Mouse (Mus musculus): ENCODE measurements at regions not wholly inside any gene's neighbourhood (a gene's known extent, or its start where the extent isn't known, plus 50 kb on each side); places are given as distances from the start of the nearest gene placed in this dataset.

- Histone ChIP-seq H3K27me3 (ENCODE audit: control insufficient read depth, insufficient read depth, low read length) (no peaks in the 10 kb centered on the region), H3K9ac (ENCODE audit: low read length) (no peak overlapping the region), H3K36me3 (ENCODE audit: control insufficient read depth, insufficient read depth, low read length) (no peaks in the 10 kb centered on the region), H3K4me3 (replicated peaks; ENCODE audit: low read length) (no peak overlapping the region), H3K4me2 (ENCODE audit: low read depth, low read length) (no peak overlapping the region), H3K4me1 (ENCODE audit: control insufficient read depth, insufficient read depth, low read length) (no peaks in the 10 kb centered on the region), H3K27ac (ENCODE audit: low read length) (no peak overlapping the region), H3K9me3 (replicated peaks; ENCODE audit: control insufficient read depth, low read length) (no peaks in the 10 kb centered on the region)
- no peak for ATAC-seq (ENCODE audit: insufficient read depth, low FRiP score)
- WGBS = 76% methylated on average over 6 of the region's 6 CpGs
Observed at GRCm38 (mm10) chr3:80205351-80205750, 321.0 kb downstream of the Fam198b start.

GRCm38 (mm10) chr3:80207022-80207421, 322.7 kb downstream of the Fam198b start:
- no peak overlapping the region for H3K27ac ChIP-seq (ENCODE audit: low read length)
- 35% methylated on average over 1 of the region's 1 CpGs for WGBS
- ATAC-seq (ENCODE audit: insufficient read depth, low FRiP score) = no peak

GRCm38 (mm10) chr3:80208028-80208427, 323.7 kb downstream of the Fam198b start:
- no peaks in the 10 kb centered on the region for H3K36me3 ChIP-seq (ENCODE audit: control insufficient read depth, insufficient read depth, low read length)
- ATAC-seq (ENCODE audit: insufficient read depth, low FRiP score) = no peak
- 77% methylated on average over 2 of the region's 2 CpGs for WGBS
- H3K9me3 ChIP-seq (replicated peaks; ENCODE audit: control insufficient read depth, low read length) = no peaks in the 10 kb centered on the region
- H3K4me2 ChIP-seq (ENCODE audit: low read depth, low read length) = no peak overlapping the region
- H3K27me3 ChIP-seq (ENCODE audit: control insufficient read depth, insufficient read depth, low read length) = no peaks in the 10 kb centered on the region
- no peak overlapping the region for H3K4me3 ChIP-seq (replicated peaks; ENCODE audit: low read length)
- no peaks in the 10 kb centered on the region for H3K4me1 ChIP-seq (ENCODE audit: control insufficient read depth, insufficient read depth, low read length)
- H3K27ac ChIP-seq (ENCODE audit: low read length) = no peak overlapping the region
- H3K9ac ChIP-seq (ENCODE audit: low read length) = no peak overlapping the region

More at GRCm38 (mm10) chr3:80207022-80207421, 322.7 kb downstream of the Fam198b start:
- Histone ChIP-seq H3K27me3 (ENCODE audit: control insufficient read depth, insufficient read depth, low read length) (no peaks in the 10 kb centered on the region), H3K4me1 (ENCODE audit: control insufficient read depth, insufficient read depth, low read length) (no peaks in the 10 kb centered on the region), H3K36me3 (ENCODE audit: control insufficient read depth, insufficient read depth, low read length) (no peaks in the 10 kb centered on the region), H3K9ac (ENCODE audit: low read length) (no peak overlapping the region), H3K4me3 (replicated peaks; ENCODE audit: low read length) (no peak overlapping the region), H3K9me3 (replicated peaks; ENCODE audit: control insufficient read depth, low read length) (no peaks in the 10 kb centered on the region), H3K4me2 (ENCODE audit: low read depth, low read length) (no peak overlapping the region)

- Histone ChIP-seq H3K27me3 (ENCODE audit: control insufficient read depth, insufficient read depth, low read length) (no peaks in the 10 kb centered on the region), H3K4me1 (ENCODE audit: control insufficient read depth, insufficient read depth, low read length) (no peaks in the 10 kb centered on the region), H3K36me3 (ENCODE audit: control insufficient read depth, insufficient read depth, low read length) (no peaks in the 10 kb centered on the region), H3K9ac (ENCODE audit: low read length) (no peak overlapping the region), H3K4me3 (replicated peaks; ENCODE audit: low read length) (no peak overlapping the region), H3K9me3 (replicated peaks; ENCODE audit: control insufficient read depth, low read length) (no peaks in the 10 kb centered on the region), H3K4me2 (ENCODE audit: low read depth, low read length) (no peak overlapping the region), H3K27ac (ENCODE audit: low read length) (no peak overlapping the region)
- no peak for ATAC-seq (ENCODE audit: insufficient read depth, low FRiP score)
Observed at GRCm38 (mm10) chr3:80209596-80209995, 325.3 kb downstream of the Fam198b start.

GRCm38 (mm10) chr3:80211323-80212109, 327.2 kb downstream of the Fam198b start:
- no peak for ATAC-seq (ENCODE audit: insufficient read depth, low FRiP score)
- Histone ChIP-seq H3K36me3 (ENCODE audit: control insufficient read depth, insufficient read depth, low read length) (no peaks in the 10 kb centered on the region), H3K4me1 (ENCODE audit: control insufficient read depth, insufficient read depth, low read length) (no peaks in the 10 kb centered on the region), H3K27me3 (ENCODE audit: control insufficient read depth, insufficient read depth, low read length) (no peaks in the 10 kb centered on the region), H3K27ac (ENCODE audit: low read length) (no peak overlapping the region), H3K9ac (ENCODE audit: low read length) (no peak overlapping the region), H3K9me3 (replicated peaks; ENCODE audit: control insufficient read depth, low read length) (no peaks in the 10 kb centered on the region), H3K4me3 (replicated peaks; ENCODE audit: low read length) (no peak overlapping the region), H3K4me2 (ENCODE audit: low read depth, low read length) (no peak overlapping the region)
- 46% methylated on average over 3 of the region's 3 CpGs for WGBS

GRCm38 (mm10) chr3:80248611-80249010, 364.3 kb downstream of the Fam198b start:
- no peak overlapping the region for H3K9ac ChIP-seq (ENCODE audit: low read length)
- no peaks in the 10 kb centered on the region for H3K9me3 ChIP-seq (replicated peaks; ENCODE audit: control insufficient read depth, low read length)
- H3K4me3 ChIP-seq (replicated peaks; ENCODE audit: low read length) = no peak overlapping the region
- ATAC-seq (ENCODE audit: insufficient read depth, low FRiP score) = no peak
- H3K27ac ChIP-seq (ENCODE audit: low read length) = no peak overlapping the region
- WGBS = 56% methylated on average over 5 of the region's 5 CpGs
- no peaks in the 10 kb centered on the region for H3K36me3 ChIP-seq (ENCODE audit: control insufficient read depth, insufficient read depth, low read length)
- H3K4me1 ChIP-seq (ENCODE audit: control insufficient read depth, insufficient read depth, low read length) = no peaks in the 10 kb centered on the region
- no peaks in the 10 kb centered on the region for H3K27me3 ChIP-seq (ENCODE audit: control insufficient read depth, insufficient read depth, low read length)
- H3K4me2 ChIP-seq (ENCODE audit: low read depth, low read length) = no peak overlapping the region

GRCm38 (mm10) chr3:80249974-80250373, 365.6 kb downstream of the Fam198b start:
- Histone ChIP-seq H3K4me3 (replicated peaks; ENCODE audit: low read length) (no peak overlapping the region), H3K9me3 (replicated peaks; ENCODE audit: control insufficient read depth, low read length) (no peaks in the 10 kb centered on the region), H3K27me3 (ENCODE audit: control insufficient read depth, insufficient read depth, low read length) (no peaks in the 10 kb centered on the region), H3K27ac (ENCODE audit: low read length) (no peak overlapping the region), H3K36me3 (ENCODE audit: control insufficient read depth, insufficient read depth, low read length) (no peaks in the 10 kb centered on the region), H3K4me1 (ENCODE audit: control insufficient read depth, insufficient read depth, low read length) (no peaks in the 10 kb centered on the region), H3K9ac (ENCODE audit: low read length) (no peak overlapping the region), H3K4me2 (ENCODE audit: low read depth, low read length) (no peak overlapping the region)
- no peak for ATAC-seq (ENCODE audit: insufficient read depth, low FRiP score)
- WGBS = 66% methylated on average over 3 of the region's 3 CpGs

- Histone ChIP-seq H3K9me3 (replicated peaks; ENCODE audit: control insufficient read depth, low read length) (no peaks in the 10 kb centered on the region), H3K36me3 (ENCODE audit: control insufficient read depth, insufficient read depth, low read length) (no peaks in the 10 kb centered on the region), H3K4me3 (replicated peaks; ENCODE audit: low read length) (no peak overlapping the region), H3K27me3 (ENCODE audit: control insufficient read depth, insufficient read depth, low read length) (no peaks in the 10 kb centered on the region), H3K4me2 (ENCODE audit: low read depth, low read length) (no peak overlapping the region), H3K27ac (ENCODE audit: low read length) (no peak overlapping the region), H3K9ac (ENCODE audit: low read length) (no peak overlapping the region), H3K4me1 (ENCODE audit: control insufficient read depth, insufficient read depth, low read length) (no peaks in the 10 kb centered on the region)
- no peak for ATAC-seq (ENCODE audit: insufficient read depth, low FRiP score)
- 88% methylated on average over 3 of the region's 3 CpGs for WGBS
Observed at GRCm38 (mm10) chr3:80255304-80255703, 371.0 kb downstream of the Fam198b start.

- Histone ChIP-seq H3K4me1 (ENCODE audit: control insufficient read depth, insufficient read depth, low read length) (no peaks in the 10 kb centered on the region), H3K9ac (ENCODE audit: low read length) (no peak overlapping the region), H3K36me3 (ENCODE audit: control insufficient read depth, insufficient read depth, low read length) (no peaks in the 10 kb centered on the region), H3K9me3 (replicated peaks; ENCODE audit: control insufficient read depth, low read length) (no peaks in the 10 kb centered on the region), H3K4me2 (ENCODE audit: low read depth, low read length) (no peak overlapping the region), H3K27ac (ENCODE audit: low read length) (no peak overlapping the region), H3K27me3 (ENCODE audit: control insufficient read depth, insufficient read depth, low read length) (no peaks in the 10 kb centered on the region), H3K4me3 (replicated peaks; ENCODE audit: low read length) (no peak overlapping the region)
- 87% methylated on average over 3 of the region's 3 CpGs for WGBS
- ATAC-seq (ENCODE audit: insufficient read depth, low FRiP score) = no peak
Observed at GRCm38 (mm10) chr3:80256383-80256782, 372.1 kb downstream of the Fam198b start.

Data from stomach, embryonic 16.5 days (tissue).